Mouse (Mus musculus) left cerebral cortex, postnatal 10 days (tissue): ENCODE measurements at regions not wholly inside any gene's neighbourhood (a gene's known extent, or its start where the extent isn't known, plus 50 kb on each side); places are given as distances from the start of the nearest gene placed in this dataset.
A peak's percentile ranks its signal among the peaks of the same experiment; 100 is the strongest.

ENCODE experiments used
- DNase-seq, 2 experiments: peaks; one replicate each; pipeline ENCODE4 v3.0.0; 2021 to 2022; ENCODE audit warnings: low spot score in 2 of 2, mixed read lengths in 1 of 2; ENCODE audit errors: extremely low spot score in 1 of 2
- intact Hi-C: fragments of 180-260 bp; cut with DNase I; formaldehyde crosslinking; loops from one replicate; pipeline ENCODE4 v1.15.1; 2025

GRCm38 (mm10) chr13:92911660-92912284 is 67.2 kb downstream of the Mtx3 start:
- intact Hi-C loops: no loop called here
- DNase-seq: no peak

GRCm38 (mm10) chr13:92912661-92913060 is 68.1 kb downstream of the Mtx3 start:
- no peak for DNase-seq
- intact Hi-C loops: no loop called here

GRCm38 (mm10) chr13:92914631-92915030 is 70.1 kb downstream of the Mtx3 start:
- DNase-seq: no peak
- intact Hi-C loops: no loop called here

GRCm38 (mm10) chr13:92915221-92915839 is 70.8 kb downstream of the Mtx3 start:
- intact Hi-C loops: no loop called here
- no peak for DNase-seq

- intact Hi-C loops: no loop called here
- DNase-seq: no peak
Observed at GRCm38 (mm10) chr13:92915948-92916710, 71.6 kb downstream of the Mtx3 start.

- intact Hi-C loops: no loop called here
- DNase-seq: no peak
Observed at GRCm38 (mm10) chr13:92919882-92920281, 75.3 kb downstream of the Mtx3 start.

- intact Hi-C loops: no loop called here
- DNase-seq: no peak
Observed at GRCm38 (mm10) chr13:92921936-92922335, 77.4 kb downstream of the Mtx3 start.

- intact Hi-C loops: no loop called here
- no peak for DNase-seq
Observed at GRCm38 (mm10) chr13:92923496-92923895, 78.9 kb downstream of the Mtx3 start.

- intact Hi-C loops: no loop called here
- no peak for DNase-seq
Observed at GRCm38 (mm10) chr13:92924021-92924420, 79.5 kb downstream of the Mtx3 start.

- DNase-seq: no peak
- intact Hi-C loops: no loop called here
Observed at GRCm38 (mm10) chr13:92925196-92925595, 80.6 kb downstream of the Mtx3 start.

GRCm38 (mm10) chr13:92928551-92928950 is 84.0 kb downstream of the Mtx3 start:
- DNase-seq: no peak
- intact Hi-C loops: no loop called here

- no peak for DNase-seq
- intact Hi-C loops: no loop called here
Observed at GRCm38 (mm10) chr13:92931696-92932095, 87.1 kb downstream of the Mtx3 start.

- no peak for DNase-seq
- intact Hi-C loops: no loop called here
Observed at GRCm38 (mm10) chr13:92939032-92939431, 94.5 kb downstream of the Mtx3 start.

- intact Hi-C loops: no loop called here
- DNase-seq: no peak
Observed at GRCm38 (mm10) chr13:92940610-92941009, 96.0 kb downstream of the Mtx3 start.

- DNase-seq: no peak
- intact Hi-C loops: no loop called here
Observed at GRCm38 (mm10) chr13:92948560-92948959, 104.0 kb downstream of the Mtx3 start.

GRCm38 (mm10) chr13:92960031-92960430 is 115.5 kb downstream of the Mtx3 start:
- intact Hi-C loops: no loop called here
- DNase-seq: peak; percentile 31 to 60

GRCm38 (mm10) chr13:92962625-92963024 is 118.1 kb downstream of the Mtx3 start:
- no peak for DNase-seq
- intact Hi-C loops: no loop called here

GRCm38 (mm10) chr13:92963351-92963895 is 118.9 kb downstream of the Mtx3 start:
- DNase-seq: no peak
- intact Hi-C loops: no loop called here

- intact Hi-C loops: no loop called here
- no peak for DNase-seq
Observed at GRCm38 (mm10) chr13:92964213-92964743, 119.7 kb downstream of the Mtx3 start.
